Mouse (Mus musculus) left cerebral cortex, postnatal 25 days (tissue): ENCODE measurements around the gene Nlrp6. TPM values are rescaled to one million over a fixed set of nuclear protein-coding genes. Genes with fewer than 3 reads are reported as not detected.
A peak's percentile ranks its signal among the peaks of the same experiment; 100 is the strongest.
"Not testable (repeated sequence)": the region's sequence is repeated elsewhere in the genome, so short reads cannot be mapped to it uniquely, and the experiment has no call there.

Experiments used
- DNase-seq, 2 experiments: peaks; one replicate each; pipeline ENCODE4 v3.0.0; 2022; ENCODE audit warnings: low spot score in 2 of 2, mixed read lengths in 1 of 2
- intact Hi-C: fragments of 180-260 bp; cut with DNase I; formaldehyde crosslinking; loops from one replicate; pipeline ENCODE4 v1.15.1; 2025
- total RNA-seq, 2 experiments: library from RNA; stranded (reverse); gene quantifications; 2 replicates each; pipeline ENCODE4 v1.2.3; 2021

The Nlrp6 gene
- under 1 TPM; 0.41 to 0.73 TPM for total RNA-seq

DNA sequence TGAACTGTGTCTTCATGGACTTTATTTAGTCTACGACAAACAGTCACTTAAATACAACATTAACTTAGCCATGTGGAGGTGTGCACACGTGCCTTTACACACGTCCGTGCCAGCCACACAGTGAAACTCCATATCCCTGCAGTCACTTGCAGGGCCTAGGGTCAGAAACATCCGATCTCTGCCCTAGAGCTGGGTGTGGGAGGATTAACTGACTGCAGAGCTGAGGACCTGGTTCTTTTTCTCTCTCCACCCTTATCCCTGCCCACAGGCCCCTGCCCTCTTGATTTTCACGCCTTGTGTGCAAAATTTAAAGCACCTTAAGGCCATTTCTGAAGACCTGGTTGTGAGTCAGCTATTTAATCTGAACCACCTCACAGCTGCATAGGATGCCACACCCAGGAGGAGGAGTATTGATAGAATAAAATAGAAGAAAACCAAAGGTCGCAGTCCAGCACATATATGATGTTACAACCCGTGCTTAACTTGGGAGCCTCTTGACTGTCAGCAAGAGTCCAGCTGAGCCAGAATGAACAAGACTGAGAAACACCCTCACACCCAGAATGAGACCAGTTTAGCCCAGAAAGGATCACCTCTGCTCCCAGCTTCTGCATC, at the start of gene Nlrp6:
Gene Nlrp6 (plus strand): TSS at position 485 of the 612 bp plus-strand sequence.
- DNase-seq, result no peak
- intact Hi-C loops, result no loop called here

DNA sequence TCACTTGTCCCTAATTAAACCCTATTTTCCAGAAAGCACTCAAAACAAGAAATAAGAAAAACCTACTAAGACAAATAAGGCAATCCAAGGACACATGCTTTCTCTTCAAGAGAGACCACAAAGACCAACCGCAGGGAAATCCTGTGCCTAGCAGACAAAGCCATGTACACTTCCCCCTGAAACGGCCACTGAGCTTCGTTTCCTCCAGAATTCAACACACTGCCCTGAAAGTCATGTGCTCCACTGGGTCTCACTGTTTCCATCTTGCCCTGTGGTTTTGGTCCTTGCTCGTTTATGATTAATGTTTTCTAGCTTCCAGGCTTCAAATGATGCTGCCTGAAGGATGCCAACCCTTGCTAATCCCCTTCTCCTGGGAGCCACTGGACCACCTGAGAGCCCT, 46.5 kb upstream of the Nlrp6 start:
- intact Hi-C loops, result no loop called here
- no peak for DNase-seq

GRCm38 (mm10) chr7:140877364-140877763, 43.3 kb upstream of the Nlrp6 start:
- intact Hi-C loops, result no loop called here

DNA sequence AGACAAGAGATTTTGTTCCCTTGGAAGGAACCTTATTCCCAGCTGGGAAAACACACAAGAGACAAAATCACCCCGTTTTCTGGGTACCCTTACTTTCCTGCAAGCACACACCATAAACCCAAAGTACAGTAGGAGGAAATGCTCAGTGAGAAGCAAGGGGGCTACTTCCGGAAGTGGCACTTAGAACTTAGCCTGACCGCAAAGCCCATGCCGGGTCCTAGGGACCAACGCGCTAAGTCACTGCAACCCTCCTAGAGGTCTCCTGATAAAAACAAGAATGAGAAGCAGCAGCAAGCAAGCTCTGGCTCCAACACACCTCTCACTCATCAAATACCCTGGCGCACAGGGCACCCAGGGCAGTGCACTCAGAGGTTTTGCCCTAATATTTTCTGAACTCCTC, 41.3 kb upstream of the Nlrp6 start:
- intact Hi-C loops, result no loop called here
- DNase-seq, result no peak

More at GRCm38 (mm10) chr7:140877364-140877763, 43.3 kb upstream of the Nlrp6 start:
- DNase-seq, result no peak

DNA sequence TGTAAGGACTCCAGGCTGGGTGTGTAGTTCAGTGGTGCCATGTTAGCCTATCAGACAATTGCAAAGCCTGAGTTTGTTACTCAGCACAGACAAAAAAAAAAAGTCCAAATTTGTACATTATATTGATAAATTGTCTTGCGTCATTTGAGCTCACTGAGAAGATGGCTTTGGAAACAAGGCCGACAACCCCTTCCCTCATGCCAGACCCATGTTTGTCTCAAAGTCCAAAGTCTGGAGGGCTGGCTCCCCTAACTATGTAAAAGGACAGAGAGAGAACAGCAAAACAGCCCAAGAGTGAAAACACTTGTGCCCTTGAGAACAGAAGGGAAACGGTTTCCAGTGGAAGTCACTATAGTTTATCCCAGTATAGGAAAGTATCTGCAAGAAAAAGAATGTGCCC, 40.3 kb upstream of the Nlrp6 start:
- intact Hi-C loops, result no loop called here
- DNase-seq, result no peak

DNA sequence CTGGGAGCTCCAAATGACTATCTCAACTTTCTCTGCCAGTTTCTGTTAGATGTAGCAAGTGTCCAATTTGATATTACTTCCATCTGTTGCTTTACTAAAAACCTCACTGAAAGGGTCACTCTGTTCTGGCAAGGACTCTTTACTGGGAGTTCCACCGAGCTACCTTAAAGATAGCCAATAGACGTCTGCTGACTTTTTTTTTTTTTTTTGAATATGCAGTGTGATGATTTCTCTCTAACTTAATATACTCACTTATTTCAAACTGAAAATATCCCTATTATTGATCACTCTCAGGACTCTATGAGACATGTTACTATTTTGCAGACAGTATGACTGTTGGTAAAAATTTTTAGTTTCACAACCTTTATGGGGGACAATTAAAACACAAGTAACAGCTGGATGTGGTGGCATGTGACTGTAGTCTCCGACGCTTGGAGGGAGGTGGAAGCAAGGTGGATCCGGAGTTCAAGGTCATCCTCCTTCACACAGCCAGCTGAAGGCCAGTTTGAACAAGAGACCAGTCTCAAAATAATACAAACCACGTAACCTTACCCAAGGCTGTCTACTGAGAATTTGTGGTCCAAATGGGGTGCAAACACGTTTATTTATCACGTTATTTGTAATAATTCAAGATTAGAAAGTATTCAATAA, 39.7 kb upstream of the Nlrp6 start:
- intact Hi-C loops, result loop anchor here (1.0 kb wide), 1 partner anchor 25 kb away; the partner anchor contains the start of genes Gm45785 and Ric8a

GRCm38 (mm10) chr7:140881696-140882468, 38.8 kb upstream of the Nlrp6 start, which contains the start of the genes Psmd13 and Sirt3:
Gene Psmd13 (plus strand): TSS chr7:140881968.
Gene Sirt3 (minus strand): TSS chr7:140882309.
- intact Hi-C loops, result loop anchor here (1.0 kb wide), 1 partner anchor 26 kb away; the partner anchor contains the start of genes Gm45785 and Ric8a
- peak; percentile 97 for DNase-seq

More for the DNA sequence above, 39.7 kb upstream of the Nlrp6 start:
- no peak for DNase-seq

DNA sequence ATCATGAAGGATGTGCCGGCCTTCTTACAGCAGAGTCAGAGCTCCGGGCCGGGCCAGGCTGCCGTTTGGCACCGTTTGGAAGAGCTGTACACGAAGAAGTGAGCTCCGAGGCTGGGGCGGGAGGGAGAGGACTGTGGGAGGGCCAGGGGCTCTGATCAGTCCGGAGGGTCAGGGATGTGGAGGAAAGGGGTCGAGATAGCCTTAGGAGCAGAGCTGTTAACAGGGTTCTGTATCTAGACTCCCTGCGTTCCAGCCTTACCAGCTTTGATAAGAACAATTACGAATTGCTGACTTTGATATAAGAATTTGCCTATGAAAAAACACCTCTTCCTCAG, 38.3 kb upstream of the Nlrp6 start:
- intact Hi-C loops, result no loop called here
- DNase-seq, result no peak

DNA sequence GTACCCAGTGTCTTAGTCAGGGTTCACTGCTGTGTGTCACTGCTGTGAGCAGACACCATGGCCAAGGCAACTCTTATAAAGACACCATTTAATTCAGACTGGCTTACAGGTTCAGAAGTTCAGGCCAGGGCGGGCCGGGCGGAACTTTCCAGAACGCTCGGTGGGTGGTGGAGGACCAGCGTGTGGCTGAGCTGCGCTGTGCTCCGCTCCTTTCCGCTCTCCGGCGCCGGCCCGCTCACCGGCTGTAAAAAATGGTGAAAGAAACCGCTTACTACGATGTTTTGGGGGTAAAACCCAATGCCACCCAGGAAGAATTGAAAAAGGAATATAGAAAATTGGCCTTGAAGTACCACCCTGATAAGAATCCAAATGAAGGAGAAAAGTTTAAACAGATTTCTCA, 30.1 kb upstream of the Nlrp6 start:
- intact Hi-C loops, DNase-seq: not testable (repeated sequence)

GRCm38 (mm10) chr7:140894031-140894430, 26.7 kb upstream of the Nlrp6 start:
- DNase-seq, result no peak
- intact Hi-C loops, result no loop called here

DNA sequence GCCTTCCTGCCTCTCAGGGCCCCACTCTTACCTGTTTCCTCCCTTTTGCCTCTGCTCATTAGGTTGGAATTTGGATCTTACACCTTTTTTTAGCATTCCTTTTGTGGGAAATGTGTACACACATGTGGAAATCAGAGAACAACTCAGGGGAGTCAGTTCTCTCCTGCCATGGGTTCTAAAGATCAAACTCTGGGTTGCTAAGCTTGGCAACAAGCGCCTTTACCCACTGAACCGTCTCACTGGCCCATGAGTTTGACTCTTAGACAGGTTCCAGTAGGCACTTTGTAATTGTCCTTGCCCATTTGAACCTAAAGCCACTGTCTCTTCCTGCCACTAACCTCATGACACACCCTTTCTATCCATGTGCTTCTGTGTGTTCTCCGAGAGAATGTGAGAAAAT, 26.1 kb upstream of the Nlrp6 start:
- intact Hi-C loops, result no loop called here
- DNase-seq, result no peak

GRCm38 (mm10) chr7:140897863-140898262, 22.8 kb upstream of the Nlrp6 start:
- intact Hi-C loops, result no loop called here

DNA sequence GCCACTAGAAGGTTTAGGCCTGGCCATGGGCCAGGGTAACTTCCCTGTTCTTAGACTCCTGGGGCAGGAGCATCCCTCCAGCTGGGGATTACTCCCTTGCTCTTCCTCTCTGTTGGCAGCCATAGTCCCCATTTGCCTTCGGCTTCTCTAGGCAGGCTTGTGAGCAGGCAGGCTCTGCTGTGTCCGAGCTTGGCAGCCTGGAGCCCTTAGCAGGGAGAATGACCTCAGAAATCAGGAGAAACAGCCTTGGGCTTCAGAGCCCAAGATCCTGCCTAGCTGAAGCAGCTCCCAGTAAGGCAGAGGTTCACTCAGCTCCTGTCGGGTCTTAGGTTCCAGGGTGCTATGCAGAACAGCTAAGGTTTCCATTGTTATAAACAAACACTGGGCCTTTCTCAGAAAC, 21.6 kb upstream of the Nlrp6 start:
- intact Hi-C loops, result no loop called here
- DNase-seq, result no peak

More at GRCm38 (mm10) chr7:140897863-140898262, 22.8 kb upstream of the Nlrp6 start:
- DNase-seq, result no peak

GRCm38 (mm10) chr7:140900220-140900619, 20.5 kb upstream of the Nlrp6 start, which contains the start of gene Cox8b:
Gene Cox8b (minus strand): TSS chr7:140900446.
- intact Hi-C loops, result no loop called here
- DNase-seq, result no peak

GRCm38 (mm10) chr7:140902036-140902875, 18.4 kb upstream of the Nlrp6 start:
- DNase-seq, result no peak
- intact Hi-C loops, result loop anchor here (2.0 kb wide), 1 partner anchor 275 kb away; no protein-coding TSS in a partner anchor

GRCm38 (mm10) chr7:140903212-140903611, 17.5 kb upstream of the Nlrp6 start:
- DNase-seq, result peak; percentile 60 to 71
- intact Hi-C loops, result loop anchor here (1.0 to 2.0 kb wide), 2 partner anchors 59 to 274 kb away; no protein-coding TSS in a partner anchor

- intact Hi-C loops, result no loop called here
- no peak for DNase-seq
These were observed 15.0 kb upstream of the Nlrp6 start for GRCm38 (mm10) chr7:140905642-140906081.

DNA sequence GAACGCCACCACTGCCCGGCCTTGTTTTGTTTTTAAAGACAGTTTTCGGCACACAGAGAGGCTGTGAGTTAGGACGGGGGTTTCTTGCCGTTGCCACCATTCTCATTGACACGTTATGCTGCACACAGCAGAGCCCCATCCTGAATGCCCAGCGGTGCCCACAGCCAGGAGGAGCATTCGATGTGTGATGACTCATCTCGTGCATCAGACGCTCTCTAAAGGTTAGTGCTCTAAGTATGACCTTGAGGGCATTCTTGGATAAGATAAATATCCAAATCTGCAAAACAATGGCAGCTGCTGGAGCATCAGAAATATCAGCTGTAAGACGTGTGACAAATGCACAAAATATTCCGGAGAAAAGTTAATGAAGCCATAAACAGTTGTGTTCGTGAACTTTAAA, 13.6 kb upstream of the Nlrp6 start:
- intact Hi-C loops, result no loop called here
- DNase-seq, result no peak

DNA sequence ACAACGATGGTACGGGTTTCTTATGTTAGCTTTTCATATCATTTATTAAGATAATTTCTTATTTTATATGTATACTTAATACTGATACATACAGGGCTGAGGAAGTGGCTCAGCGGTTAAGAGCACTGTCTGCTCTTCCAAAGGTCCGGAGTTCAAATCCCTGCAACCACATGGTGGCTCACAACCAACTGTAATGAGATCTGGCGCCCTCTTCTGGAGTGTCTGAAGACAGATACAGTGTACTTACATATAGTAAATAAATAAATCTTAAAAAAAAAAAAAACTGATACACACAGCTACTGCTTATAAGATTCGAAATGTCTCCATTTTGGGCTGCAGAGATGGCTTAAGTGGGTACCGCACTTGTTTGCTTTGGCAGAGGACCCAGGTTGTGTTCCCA, 13.0 kb upstream of the Nlrp6 start:
- intact Hi-C loops, result loop anchor here (1.0 kb wide), 1 partner anchor 141 kb away; no protein-coding TSS in a partner anchor
- DNase-seq, result no peak
